Mouse (Mus musculus) limb, embryonic 10.5 days (tissue): ENCODE measurements around the gene Wbp4. TPM values are rescaled to one million over a fixed set of nuclear protein-coding genes. Genes with fewer than 3 reads are reported as not detected.

Experiments used
- DNase-seq: peaks from one replicate; pipeline ENCODE4 v3.0.0-alpha.2; 2017; ENCODE audit warnings: low spot score
- H3K27ac ChIP-seq: fragments of 300-500 bp; sonication (generic); 2 replicates; pipeline ENCODE4 v1.5.1; 2016; ENCODE audit warnings: mild to moderate bottlenecking
- H3K27me3 ChIP-seq: fragments of 300-500 bp; sonication (generic); 2 replicates; pipeline ENCODE4 v1.6.1; 2016; ENCODE audit warnings: low read depth, mild to moderate bottlenecking; ENCODE audit not compliant: poor library complexity, severe bottlenecking
- H3K36me3 ChIP-seq: fragments of 300-500 bp; sonication (generic); 2 replicates; pipeline ENCODE4 v1.6.1; 2016; ENCODE audit warnings: mild to moderate bottlenecking, moderate library complexity
- H3K4me1 ChIP-seq: fragments of 300-500 bp; sonication (generic); 2 replicates; pipeline ENCODE4 v1.6.1; 2016
- H3K4me3 ChIP-seq: fragments of 300-500 bp; sonication (generic); 2 replicates; pipeline ENCODE4 v1.5.1; 2016; ENCODE audit warnings: mild to moderate bottlenecking, moderate library complexity
- H3K9me3 ChIP-seq: fragments of 300-500 bp; sonication (generic); replicated peaks from 2 replicates; pipeline ENCODE4 v1.6.1; 2016; ENCODE audit warnings: mild to moderate bottlenecking
- WGBS: fragments of 180-500 bp; shearing (Covaris S2); methylation state at CpG from one replicate; pipeline ENCODE4 v1.1.7; 2016; 5-methylcytosine and 5-hydroxymethylcytosine counted together
- polyA plus RNA-seq: library from polyadenylated mRNA; unstranded; fragments of >200 nt; fragmentation: Nextera tagmentation; extraction: Ambion mirVana; gene quantifications from 2 replicates; pipeline ENCODE4 v1.2.1, GENCODE M21; 2016

The Wbp4 gene
- polyA plus RNA-seq, 1 experiment from 2014 or later: 41.0 TPM

- DNase-seq: no peak
- Histone ChIP-seq H3K4me3 (no peak overlapping the region), H3K4me1 (no peaks in the 10 kb centered on the region), H3K27me3 (no peaks in the 10 kb centered on the region), H3K9me3 (no peaks in the 10 kb centered on the region), H3K36me3 (no peaks in the 10 kb centered on the region), H3K27ac (no peak overlapping the region)
- 86% methylated on average over 4 of the region's 4 CpGs for WGBS
Observed at GRCm38 (mm10) chr14:79500756-79501155, 19.4 kb upstream of the Wbp4 start.

- H3K9me3 ChIP-seq: no peaks in the 10 kb centered on the region
- peaks cover 2% of the 10 kb centered on the region for H3K4me1 ChIP-seq
- no peak for DNase-seq
- H3K4me3 ChIP-seq: no peak overlapping the region
- WGBS: 79% methylated on average over 9 of the region's 9 CpGs
- no peak overlapping the region for H3K27ac ChIP-seq
- no peaks in the 10 kb centered on the region for H3K27me3 ChIP-seq
- no peaks in the 10 kb centered on the region for H3K36me3 ChIP-seq
Observed at GRCm38 (mm10) chr14:79499326-79499725, 18.0 kb upstream of the Wbp4 start.

GRCm38 (mm10) chr14:79494349-79494748, 13.0 kb upstream of the Wbp4 start:
- H3K27ac ChIP-seq: no peak overlapping the region

GRCm38 (mm10) chr14:79490246-79490645, 8.9 kb upstream of the Wbp4 start:
- Histone ChIP-seq H3K4me3 (no peak overlapping the region), H3K9me3 (no peaks in the 10 kb centered on the region), H3K27ac (no peak overlapping the region), H3K4me1 (peaks cover 34% of the 10 kb centered on the region), H3K27me3 (0 out of 2 replicates have a peak, but pooled peaks cover 3% of the 10 kb centered on the region), H3K36me3 (no peaks in the 10 kb centered on the region)
- no peak for DNase-seq
- 84% methylated on average over 3 of the region's 3 CpGs for WGBS

More at GRCm38 (mm10) chr14:79494349-79494748, 13.0 kb upstream of the Wbp4 start:
- 64% methylated on average over 6 of the region's 6 CpGs for WGBS
- Histone ChIP-seq H3K9me3 (no peaks in the 10 kb centered on the region), H3K4me1 (peaks cover 9% of the 10 kb centered on the region), H3K36me3 (no peaks in the 10 kb centered on the region), H3K27me3 (no peaks in the 10 kb centered on the region), H3K4me3 (no peak overlapping the region)
- no peak for DNase-seq

GRCm38 (mm10) chr14:79489150-79489549, 7.8 kb upstream of the Wbp4 start:
- WGBS: 79% methylated on average over 12 of the region's 12 CpGs
- Histone ChIP-seq H3K36me3 (no peaks in the 10 kb centered on the region), H3K27ac (no peak overlapping the region), H3K4me1 (peaks cover 31% of the 10 kb centered on the region), H3K4me3 (no peak overlapping the region), H3K27me3 (0 out of 2 replicates have a peak, but pooled peaks cover 3% of the 10 kb centered on the region), H3K9me3 (no peaks in the 10 kb centered on the region)
- no peak for DNase-seq

- Histone ChIP-seq H3K4me3 (no peak overlapping the region), H3K27ac (no peak overlapping the region), H3K36me3 (no peaks in the 10 kb centered on the region), H3K9me3 (no peaks in the 10 kb centered on the region), H3K27me3 (0 out of 2 replicates have a peak, but pooled peaks cover 3% of the 10 kb centered on the region), H3K4me1 (peaks cover 33% of the 10 kb centered on the region)
- WGBS: 54% methylated on average over 9 of the region's 9 CpGs
- no peak for DNase-seq
Observed at GRCm38 (mm10) chr14:79488531-79488930, 7.2 kb upstream of the Wbp4 start.

GRCm38 (mm10) chr14:79486993-79487731, 5.8 kb upstream of the Wbp4 start:
- peak overlapping the region; percentile 62; the same call in 1 of the 2 replicates for H3K27ac ChIP-seq
- peaks cover 45% of the 10 kb centered on the region for H3K4me1 ChIP-seq
- DNase-seq: peak; percentile 57
- WGBS: 5% methylated on average over 19 of the region's 19 CpGs
- H3K27me3 ChIP-seq: 0 out of 2 replicates have a peak, but pooled peaks cover 3% of the 10 kb centered on the region
- H3K9me3 ChIP-seq: no peaks in the 10 kb centered on the region
- H3K36me3 ChIP-seq: no peaks in the 10 kb centered on the region
- H3K4me3 ChIP-seq: peak overlapping the region; percentile 50

- H3K36me3 ChIP-seq: no peaks in the 10 kb centered on the region
- 22% methylated on average over 8 of the region's 8 CpGs for WGBS
- peak overlapping the region; percentile 50 for H3K4me3 ChIP-seq
- H3K27me3 ChIP-seq: 0 out of 2 replicates have a peak, but pooled peaks cover 3% of the 10 kb centered on the region
- H3K4me1 ChIP-seq: peaks cover 45% of the 10 kb centered on the region
- H3K27ac ChIP-seq: peak overlapping the region; percentile 62; the same call in 1 of the 2 replicates
- H3K9me3 ChIP-seq: no peaks in the 10 kb centered on the region
- no peak for DNase-seq
Observed at GRCm38 (mm10) chr14:79486617-79486992, 5.3 kb upstream of the Wbp4 start.

- peak overlapping the region; percentile 99; the same call in 1 of the 2 replicates for H3K27ac ChIP-seq
- no peaks in the 10 kb centered on the region for H3K9me3 ChIP-seq
- DNase-seq: no peak
- 0 out of 2 replicates have a peak, but pooled peaks cover 3% of the 10 kb centered on the region for H3K27me3 ChIP-seq
- 78% methylated on average over 8 of the region's 8 CpGs for WGBS
- peaks cover 57% of the 10 kb centered on the region for H3K4me1 ChIP-seq
- H3K36me3 ChIP-seq: peaks cover 7% of the 10 kb centered on the region
- H3K4me3 ChIP-seq: 0 out of 2 replicates have a peak overlapping the region, but pooled peaks have one; percentile 95
Observed at GRCm38 (mm10) chr14:79483611-79484120, 2.3 kb upstream of the Wbp4 start.

- peak; percentile 44 for DNase-seq
Observed at GRCm38 (mm10) chr14:79482747-79483355, 1.5 kb upstream of the Wbp4 start.

GRCm38 (mm10) chr14:79482251-79482661, 936 bp upstream of the Wbp4 start:
- peak overlapping the region; percentile 99 for H3K27ac ChIP-seq
- H3K36me3 ChIP-seq: peaks cover 21% of the 10 kb centered on the region
- no peak for DNase-seq
- WGBS: under 1% methylated on average over 11 of the region's 11 CpGs
- 0 out of 2 replicates have a peak, but pooled peaks cover 3% of the 10 kb centered on the region for H3K27me3 ChIP-seq
- no peaks in the 10 kb centered on the region for H3K9me3 ChIP-seq
- peak overlapping the region; percentile 95 for H3K4me3 ChIP-seq
- peaks cover 48% of the 10 kb centered on the region for H3K4me1 ChIP-seq

More at GRCm38 (mm10) chr14:79482747-79483355, 1.5 kb upstream of the Wbp4 start:
- 25% methylated on average over 15 of the region's 15 CpGs for WGBS
- H3K9me3 ChIP-seq: no peaks in the 10 kb centered on the region
- peak overlapping the region; percentile 99 for H3K27ac ChIP-seq
- H3K27me3 ChIP-seq: 0 out of 2 replicates have a peak, but pooled peaks cover 3% of the 10 kb centered on the region
- peak overlapping the region; percentile 95 for H3K4me3 ChIP-seq
- H3K4me1 ChIP-seq: peaks cover 53% of the 10 kb centered on the region
- H3K36me3 ChIP-seq: peaks cover 15% of the 10 kb centered on the region

- WGBS: under 1% methylated on average over 78 of the region's 96 CpGs
- Histone ChIP-seq H3K27me3 (no peaks in the 10 kb centered on the region), H3K27ac (peak within 1 kb of the TSS; percentile 99), H3K9me3 (no peaks in the 10 kb centered on the region), H3K36me3 (peaks cover 34% of the 10 kb centered on the region), H3K4me1 (peaks cover 37% of the 10 kb centered on the region), H3K4me3 (peak within 1 kb of the TSS; percentile 95)
- DNase-seq: peak; percentile 95
Observed at GRCm38 (mm10) chr14:79480624-79481338, 539 bp downstream of the Wbp4 start, which contains the start of gene Elf1. TSS of gene Elf1 (plus strand) at chr14:79481194.
